Comparison of ENCODE assay signal across 8 mouse cellular contexts in genomic region chr9:21798345-21799009, GRCm38 (mm10). TPM values are rescaled to one million over a fixed set of nuclear protein-coding genes. Genes with fewer than 3 reads are reported as not detected.
A peak's percentile ranks its signal among the peaks of the same experiment; 100 is the strongest.
DNase-seq lines count a peak whose midpoint lies in the region; ATAC-seq and TF ChIP-seq lines count a peak whose summit lies in the region.

Gene Kank2 (minus strand): TSS chr9:21798744.

- no peak for TF ChIP-seq CTCF in Patski (IDR thresholded peaks at IDR 0.05)

- in situ Hi-C loops in Patski (cut with MboI; ENCODE audit: low pct_unique_long_range_greater_than_20kb): no loop called here

- H3K4me2 ChIP-seq in hindbrain, embryonic 12.5 days (replicated peaks): peak within 1 kb of the TSS; percentile 80

- peak within 1 kb of the TSS; percentile 59 for H3K4me3 ChIP-seq in hindbrain, embryonic 12.5 days

- peak; percentile 20 for DNase-seq in Patski (ENCODE audit: low read depth, low spot score)
- DNase-seq in cerebellum, postnatal 10 days: peak; percentile 81 to 82
- peak; percentile 43 to 61 for DNase-seq in frontal cortex, postnatal 14 days (ENCODE audit: low spot score in 2 of 2)
- DNase-seq in left cerebral cortex, adult 11 months (ENCODE audit: low spot score): peak; percentile 34
- peak; percentile 92 to 94 for DNase-seq in lung, postnatal 4 days
- peak; percentile 49 for DNase-seq in retina, postnatal 7 days (ENCODE audit: low read depth, low spot score)
- peak; percentile 92 for DNase-seq in urinary bladder, postnatal 14 days (ENCODE audit: low spot score)

- H3K9me3 ChIP-seq in hindbrain, embryonic 12.5 days (replicated peaks): no peaks in the 10 kb centered on the region

- peak within 1 kb of the TSS; percentile 73 for H3K9ac ChIP-seq in hindbrain, embryonic 12.5 days

- no peaks in the 10 kb centered on the region for H3K27me3 ChIP-seq in Patski
- H3K27me3 ChIP-seq in hindbrain, embryonic 12.5 days: peaks cover 6% of the 10 kb centered on the region; the same call in 1 of the 2 replicates

- CTCF ChIA-PET in Patski (lab: Charles Lee): interaction anchor here (1.0 to 1.6 kb wide), 2 partner anchors 38 to 44 kb away, joined by 3 to 4 read pairs; no protein-coding TSS in a partner anchor

- peak; percentile 77 for ATAC-seq in Patski
- peak; percentile 83 for ATAC-seq in hindbrain, embryonic 12.5 days (ENCODE audit: low FRiP score)

- POLR2A ChIA-PET in Patski (lab: Charles Lee): interaction anchor here (1.4 kb wide), 1 partner anchor 45 kb away, joined by 4 read pairs; no protein-coding TSS in a partner anchor

- H3K4me1 ChIP-seq in hindbrain, embryonic 12.5 days: peaks cover 22% of the 10 kb centered on the region

- WGBS in hindbrain, embryonic 12.5 days: under 1% methylated on average over 47 of the region's 52 CpGs

- H3K36me3 ChIP-seq in hindbrain, embryonic 12.5 days: peaks cover 14% of the 10 kb centered on the region

- peak within 1 kb of the TSS; percentile 75 for H3K27ac ChIP-seq in hindbrain, embryonic 12.5 days

RNA-seq across cellular contexts. Expression of gene Kank2, which starts in this region (rescaled TPM):
- 62.4 TPM for polyA plus RNA-seq in Patski (2021)
- polyA plus RNA-seq in hindbrain, embryonic 12.5 days (2016; fragmentation: Nextera tagmentation; extraction: Ambion mirVana): 10.6 and 11.2 TPM in 2 replicates

Comparison
In these comparisons a context has a peak if more than half of its experiments do, and no peak if none do; other contexts are left out.
1. Peak in every context shown above with its lines: DNase-seq, ATAC-seq, H3K4me3 ChIP-seq and H3K27ac ChIP-seq.
2. DNase-seq: peak in every context shown above with its lines; median percentile 93 in lung, postnatal 4 days; 92 in urinary bladder, postnatal 14 days; 82 in cerebellum, postnatal 10 days; 52 in frontal cortex, postnatal 14 days; 49 in retina, postnatal 7 days; 34 in left cerebral cortex, adult 11 months; 20 in Patski.